7 mouse cellular contexts compared by ENCODE assay signal in genomic region chr8:118283600-118284111, GRCm38 (mm10). TPM values are rescaled to one million over a fixed set of nuclear protein-coding genes. Genes with fewer than 3 reads are reported as not detected.
A peak's percentile ranks its signal among the peaks of the same experiment; 100 is the strongest.
DNase-seq lines count a peak whose midpoint lies in the region; ATAC-seq and TF ChIP-seq lines count a peak whose summit lies in the region.

TSS of gene Cdh13 (plus strand) at chr8:118283733.

- peak within 1 kb of the TSS; percentile 90 for H3K4me2 ChIP-seq in midbrain, embryonic 15.5 days

- H3K27ac ChIP-seq in cerebellum, adult 2 months (ENCODE audit: insufficient read depth, low read length), result no peak within 1 kb of the TSS
- peak within 1 kb of the TSS; percentile 83 for H3K27ac ChIP-seq in midbrain, embryonic 15.5 days

- H3K4me1 ChIP-seq in cerebellum, adult 2 months (ENCODE audit: control insufficient read depth, insufficient read depth, low read length), result peaks cover 4% of the 10 kb centered on the region
- H3K4me1 ChIP-seq in midbrain, embryonic 15.5 days, result peaks cover 36% of the 10 kb centered on the region

- peak within 1 kb of the TSS; percentile 70 for H3K9ac ChIP-seq in midbrain, embryonic 15.5 days

- intact Hi-C loops in heart, postnatal 14 days (cut with DNase I), result loop anchor here (10.0 kb wide), 1 partner anchor 781 kb away; no protein-coding TSS in a partner anchor

- 0 out of 2 replicates have a peak, but pooled peaks have one; percentile 19 for TF ChIP-seq POLR2A in cerebellum, adult 2 months (IDR thresholded peaks at IDR 0.05; ENCODE audit: borderline replicate concordance, insufficient read depth, low read length)

- TF ChIP-seq CTCF in cerebellum, adult 2 months (IDR thresholded peaks at IDR 0.05; ENCODE audit: borderline replicate concordance, insufficient read depth, low read depth, low read length), result no peak

- ATAC-seq in midbrain, embryonic 15.5 days (replicated peaks), result peak; percentile 72

- H3K4me3 ChIP-seq in cerebellum, adult 2 months (replicated peaks; ENCODE audit: insufficient read depth, low read depth, low read length), result peak within 1 kb of the TSS; percentile 59
- H3K4me3 ChIP-seq in midbrain, embryonic 15.5 days, result peak within 1 kb of the TSS; percentile 52

- H3K27me3 ChIP-seq in cerebellum, adult 2 months (ENCODE audit: control insufficient read depth, insufficient read depth, low read length), result no peaks in the 10 kb centered on the region; the same call in 1 of the 2 replicates
- H3K27me3 ChIP-seq in midbrain, embryonic 15.5 days (replicated peaks), result no peaks in the 10 kb centered on the region

- H3K36me3 ChIP-seq in midbrain, embryonic 15.5 days (replicated peaks), result no peaks in the 10 kb centered on the region

- under 1% methylated on average over 33 of the region's 33 CpGs for WGBS in cerebellum, adult 2 months
- 0% methylated on average over 33 of the region's 33 CpGs for WGBS in midbrain, embryonic 15.5 days

- H3K9me3 ChIP-seq in midbrain, embryonic 15.5 days, result no peaks in the 10 kb centered on the region

- peak; percentile 62 for DNase-seq in ZHBTc4 (ENCODE audit: low read depth, low spot score)
- peak; percentile 69 to 71 for DNase-seq in cerebellum, adult 2 months
- DNase-seq in forelimb bud, embryonic 11.5 days (ENCODE audit: low read depth, low spot score), result peak; percentile 40
- DNase-seq in heart, postnatal 14 days, result peak; percentile 21 to 63
- peak; percentile 62 to 74 for DNase-seq in left cerebral cortex, adult 8-10 months (ENCODE audit: low spot score in 2 of 2)
- DNase-seq in spleen, adult 18-20 months, result no peak

RNA-seq across cellular contexts. Expression of gene Cdh13, which starts in this region (rescaled TPM):
- polyA plus RNA-seq in cerebellum, adult 2 months (2012; rRNA removed), result 16.2 and 18.4 TPM in 2 replicates
- total RNA-seq in heart, postnatal 14 days (2021), result 100 to 1,000 TPM; 182 to 194 TPM
- total RNA-seq in left cerebral cortex, adult 8-10 months (2022), result 10 to 100 TPM; 81.0 to 97.1 (median 86.4) TPM
- 110 TPM in 2 replicates for polyA plus RNA-seq in midbrain, embryonic 15.5 days (2015; fragmentation: Nextera tagmentation; extraction: Ambion mirVana)

Comparison
In these comparisons a context has a peak if more than half of its experiments do, and no peak if none do; other contexts are left out.
1. DNase-seq: peak in ZHBTc4 (single experiment), cerebellum, adult 2 months (2 of 2), forelimb bud, embryonic 11.5 days (single experiment), heart, postnatal 14 days (2 of 2) and left cerebral cortex, adult 8-10 months (2 of 2); none in spleen, adult 18-20 months (0 of 2).